Mouse (Mus musculus) E14TG2a.4 (cell line): ENCODE measurements at regions not wholly inside any gene's neighbourhood (a gene's known extent, or its start where the extent isn't known, plus 50 kb on each side); places are given as distances from the start of the nearest gene placed in this dataset.

Source experiments
- CTCF ChIP-seq: conservative IDR thresholded peaks from 2 replicates; pipeline ENCODE4 v1.5.1; 2014; ENCODE audit warnings: low read length
- NANOG ChIP-seq: IDR thresholded peaks from 2 replicates; pipeline ENCODE4 v1.6.1; 2014; ENCODE audit warnings: borderline replicate concordance, low read length, mixed read lengths
- POU5F1 ChIP-seq: IDR thresholded peaks from 2 replicates; pipeline ENCODE4 v1.6.1; 2014; ENCODE audit warnings: low read length, borderline replicate concordance

GRCm38 (mm10) chr2:72849441-72850192 lies 130.6 kb downstream of the Sp3 start:
- TF ChIP-seq CTCF (no peak), NANOG (no peak), POU5F1 (no peak)
